Mouse (Mus musculus) embryo, embryonic 11 days (tissue): ENCODE data around the gene Fsip2.

Source experiments
- DNase-seq: peaks from one replicate; pipeline ENCODE4 v3.0.0-alpha.2; 2015

The Fsip2 gene

DNA sequence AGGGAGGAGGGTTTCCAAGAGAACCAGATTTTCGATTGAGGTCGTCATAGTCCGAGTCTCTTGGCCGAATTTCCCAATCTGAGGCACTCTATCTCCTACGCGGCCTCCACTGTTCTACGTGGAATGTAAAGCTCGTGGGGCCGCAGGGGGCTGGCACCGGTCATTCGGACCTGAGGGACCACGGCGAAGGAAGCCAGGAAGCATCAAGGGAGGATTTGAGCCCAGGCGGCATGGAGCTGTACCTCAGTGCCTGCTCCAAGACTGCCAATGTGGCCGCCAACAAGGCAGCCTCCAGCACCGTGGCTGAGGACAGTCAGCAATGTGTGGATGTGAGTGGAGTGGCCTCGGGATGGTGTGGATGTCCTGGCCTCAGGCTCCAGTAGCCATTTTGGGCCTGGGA is at the start of gene Fsip2:
TSS of gene Fsip2 (plus strand) at position 163 of the 400 bp plus-strand sequence.
- DNase-seq = no peak

GRCm38 (mm10) chr2:82963443-82963842 is 20.0 kb downstream of the Fsip2 start:
- DNase-seq = no peak

DNA sequence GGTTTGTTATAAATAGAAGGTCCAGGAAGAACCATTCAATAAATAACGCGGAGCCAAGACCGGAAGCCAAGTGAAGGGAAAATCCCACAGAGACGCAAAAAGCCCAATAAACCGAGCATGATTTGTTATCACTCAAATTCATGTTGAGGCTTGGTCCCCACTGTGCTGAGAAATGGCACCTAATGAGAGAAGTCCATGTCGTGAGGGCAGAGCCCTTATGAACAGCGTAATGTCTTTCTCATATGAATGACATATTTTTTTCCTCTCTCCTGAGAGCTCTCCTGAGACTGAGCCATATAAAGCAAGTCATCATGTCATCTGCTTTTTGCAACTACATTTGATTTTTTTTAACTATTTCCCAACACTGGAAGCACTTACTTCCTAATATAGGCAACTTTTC is 82.4 kb downstream of the Fsip2 start:
- peak; percentile 20 for DNase-seq

DNA sequence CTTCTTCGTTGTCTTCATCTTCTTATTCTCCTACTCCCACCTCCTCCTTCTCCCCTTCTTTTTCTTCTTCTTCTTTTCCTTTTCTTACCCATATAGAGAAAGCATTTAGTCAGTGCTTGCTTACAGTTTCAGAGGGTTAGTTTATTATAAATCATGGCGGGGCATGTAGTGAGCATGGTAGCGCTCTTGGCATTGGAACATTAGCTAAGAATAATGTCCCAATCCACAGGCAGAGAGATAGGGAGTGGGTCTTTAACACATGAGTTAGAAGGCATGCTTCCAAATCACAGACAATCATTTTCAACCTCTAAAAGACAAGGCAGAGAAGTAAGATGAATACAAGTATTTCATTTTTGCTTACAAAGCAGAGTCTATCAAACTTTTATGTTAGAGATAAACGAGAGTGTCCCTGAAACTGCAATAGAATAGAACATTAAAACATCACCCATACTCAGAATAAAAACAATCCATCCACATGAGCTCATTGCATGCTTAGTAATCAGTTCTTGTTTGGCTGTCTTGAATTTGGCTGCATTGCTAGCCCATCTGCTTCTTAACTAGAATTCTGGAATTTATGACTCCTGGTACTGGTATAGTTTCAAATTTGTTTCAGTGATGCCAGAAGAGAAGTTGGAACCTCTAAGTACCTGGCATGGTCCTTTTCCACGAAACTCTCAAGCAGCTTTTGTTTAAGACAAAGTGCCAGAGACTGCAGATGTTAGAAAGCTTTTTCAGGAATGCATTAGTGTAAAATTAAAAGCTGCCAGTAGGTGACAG is 109.7 kb downstream of the Fsip2 start:
- no peak for DNase-seq
